Mouse (Mus musculus): ENCODE results near the gene Ppfia4. TPM values are rescaled to one million over a fixed set of nuclear protein-coding genes. Genes with fewer than 3 reads are reported as not detected.
A peak's percentile ranks its signal among the peaks of the same experiment; 100 is the strongest.

Ppfia4 gene
- total RNA-seq, 1 experiment = 14.1 TPM

DNA sequence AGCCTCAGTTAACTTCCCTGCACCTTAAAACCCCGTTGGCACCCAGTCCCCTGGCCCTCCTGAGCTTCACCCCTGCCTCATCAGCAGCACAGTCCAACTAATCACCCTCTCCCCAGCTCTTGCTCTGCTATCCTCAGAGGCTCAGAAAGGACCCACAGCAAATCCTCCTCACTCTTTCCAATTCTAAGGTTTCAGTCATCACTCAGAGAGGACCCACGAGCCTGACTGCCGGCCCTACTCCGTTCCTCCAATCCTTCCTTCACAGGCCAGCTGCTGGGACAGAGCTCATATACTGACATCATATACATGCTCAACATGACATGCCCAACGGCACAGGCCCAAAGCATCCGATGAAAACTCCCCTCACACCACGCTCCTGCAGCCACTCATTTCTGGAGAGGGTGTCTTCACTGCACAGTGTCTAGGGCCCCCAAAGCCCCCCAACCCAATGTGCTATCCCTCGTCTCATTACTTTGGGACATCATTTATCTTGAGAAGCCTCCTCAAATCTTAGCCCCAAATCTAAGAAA is 10.1 kb upstream of the Ppfia4 start:
- TF ChIP-seq MAFK (IDR thresholded peaks at IDR 0.05; ENCODE audit: insufficient read depth, low read depth, low read length) (no peak), CHD2 (IDR thresholded peaks at IDR 0.05; ENCODE audit: low read depth, low read length) (no peak), HCFC1 (IDR thresholded peaks at IDR 0.05; ENCODE audit: borderline replicate concordance, insufficient read depth, low read length) (no peak), ZNF384 (IDR thresholded peaks at IDR 0.05; ENCODE audit: low read depth, low read length) (no peak), ZC3H11A (IDR thresholded peaks at IDR 0.05; ENCODE audit: borderline replicate concordance, low read depth, low read length) (no peak)
- in situ Hi-C loops (cut with MboI; ENCODE audit: low sequenced_read_pairs in 2 of 2, unreplicated experiment in 2 of 2) = no loop called here
- Histone ChIP-seq H3K9ac (ENCODE audit: insufficient read depth, low read depth, low read length, poor library complexity, severe bottlenecking) (no peak overlapping the region), H3K4me1 (ENCODE audit: control insufficient read depth in 2 of 2, insufficient read depth in 2 of 2, low read length in 2 of 2, poor library complexity in 1 of 2) (peaks cover 0 to 5% of the 10 kb centered on the region in 2 experiments; a peak in 1 of 4 replicates), H3K4me3 (ENCODE audit: insufficient read depth in 1 of 2, low read depth in 1 of 2, low read length in 2 of 2, poor library complexity in 1 of 2, severe bottlenecking in 1 of 2) (no peak overlapping the region), H3K9me3 (ENCODE audit: control insufficient read depth, insufficient read depth, low read depth, low read length) (no peaks in the 10 kb centered on the region), H3K27ac (ENCODE audit: insufficient read depth, low read depth, low read length, poor library complexity, severe bottlenecking) (no peak overlapping the region), H3K36me3 (ENCODE audit: control insufficient read depth, insufficient read depth, low read length, poor library complexity, severe bottlenecking) (peaks cover 2% of the 10 kb centered on the region)
- no peak for DNase-seq (ENCODE audit: low read depth, low spot score)

- no peak for TF ChIP-seq ZNF384 (IDR thresholded peaks at IDR 0.05; ENCODE audit: low read depth, low read length)
- no peak for TF ChIP-seq CHD2 (IDR thresholded peaks at IDR 0.05; ENCODE audit: low read depth, low read length)
- no peak for TF ChIP-seq ZC3H11A (IDR thresholded peaks at IDR 0.05; ENCODE audit: borderline replicate concordance, low read depth, low read length)
- TF ChIP-seq HCFC1 (IDR thresholded peaks at IDR 0.05; ENCODE audit: borderline replicate concordance, insufficient read depth, low read length) = no peak
- TF ChIP-seq MAFK (IDR thresholded peaks at IDR 0.05; ENCODE audit: insufficient read depth, low read depth, low read length) = no peak
- no peak overlapping the region for H3K4me3 ChIP-seq (ENCODE audit: insufficient read depth in 1 of 2, low read depth in 1 of 2, low read length in 2 of 2, poor library complexity in 1 of 2, severe bottlenecking in 1 of 2)
- no peaks in the 10 kb centered on the region; the same call in 1 of the 2 replicates for H3K36me3 ChIP-seq (ENCODE audit: control insufficient read depth, insufficient read depth, low read length, poor library complexity, severe bottlenecking)
- DNase-seq (ENCODE audit: low read depth, low spot score) = no peak
- no peak overlapping the region for H3K9ac ChIP-seq (ENCODE audit: insufficient read depth, low read depth, low read length, poor library complexity, severe bottlenecking)
- no peaks in the 10 kb centered on the region for H3K9me3 ChIP-seq (ENCODE audit: control insufficient read depth, insufficient read depth, low read depth, low read length)
- peaks cover 0 to 5% of the 10 kb centered on the region in 2 experiments; a peak in 1 of 4 replicates for H3K4me1 ChIP-seq (ENCODE audit: control insufficient read depth in 2 of 2, insufficient read depth in 2 of 2, low read length in 2 of 2, poor library complexity in 1 of 2)
- no peak overlapping the region for H3K27ac ChIP-seq (ENCODE audit: insufficient read depth, low read depth, low read length, poor library complexity, severe bottlenecking)
- in situ Hi-C loops (cut with MboI; ENCODE audit: low sequenced_read_pairs in 2 of 2, unreplicated experiment in 2 of 2) = no loop called here
These were observed 9.5 kb upstream of the Ppfia4 start for GRCm38 (mm10) chr1:134342278-134342664.

DNA sequence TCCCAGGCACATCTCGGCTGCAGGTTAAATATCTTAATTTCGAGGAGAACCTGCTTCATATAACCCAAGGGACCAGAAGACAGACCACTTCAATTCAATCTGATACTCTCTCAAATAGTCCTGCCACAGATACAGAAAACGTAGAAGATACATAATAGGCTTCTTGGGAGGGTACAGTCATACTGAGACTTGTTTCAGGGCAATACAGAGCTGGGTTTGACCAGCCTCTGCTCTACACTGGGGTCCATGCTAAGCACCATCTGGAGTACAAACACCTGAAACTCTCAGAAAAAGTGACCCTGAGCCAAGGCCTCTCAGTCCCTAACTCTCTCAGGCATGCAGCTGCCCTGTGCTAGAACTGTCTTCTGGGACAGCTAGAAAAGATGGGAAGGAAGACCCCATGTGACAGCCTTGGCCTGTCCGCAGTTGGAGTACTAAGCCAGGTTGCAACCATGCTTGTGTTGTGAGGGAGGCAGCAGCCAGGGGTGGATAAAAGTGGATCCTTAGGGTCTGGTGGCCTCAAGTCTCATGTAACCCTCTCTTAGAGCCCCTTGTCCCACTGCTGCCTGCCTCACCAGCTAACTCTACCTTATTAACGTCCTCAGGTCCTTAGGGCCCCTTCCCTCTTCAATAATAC is 9.0 kb upstream of the Ppfia4 start:
- no peak for DNase-seq (ENCODE audit: low read depth, low spot score)
- Histone ChIP-seq H3K27ac (ENCODE audit: insufficient read depth, low read depth, low read length, poor library complexity, severe bottlenecking) (no peak overlapping the region), H3K4me1 (ENCODE audit: control insufficient read depth in 2 of 2, insufficient read depth in 2 of 2, low read length in 2 of 2, poor library complexity in 1 of 2) (peaks cover 0 to 5% of the 10 kb centered on the region in 2 experiments; a peak in 1 of 4 replicates), H3K36me3 (ENCODE audit: control insufficient read depth, insufficient read depth, low read length, poor library complexity, severe bottlenecking) (no peaks in the 10 kb centered on the region; the same call in 1 of the 2 replicates), H3K9ac (ENCODE audit: insufficient read depth, low read depth, low read length, poor library complexity, severe bottlenecking) (no peak overlapping the region), H3K4me3 (ENCODE audit: insufficient read depth in 1 of 2, low read depth in 1 of 2, low read length in 2 of 2, poor library complexity in 1 of 2, severe bottlenecking in 1 of 2) (no peak overlapping the region), H3K9me3 (ENCODE audit: control insufficient read depth, insufficient read depth, low read depth, low read length) (no peaks in the 10 kb centered on the region)
- in situ Hi-C loops (cut with MboI; ENCODE audit: low sequenced_read_pairs in 2 of 2, unreplicated experiment in 2 of 2) = no loop called here
- TF ChIP-seq ZC3H11A (IDR thresholded peaks at IDR 0.05; ENCODE audit: borderline replicate concordance, low read depth, low read length) = no peak
- TF ChIP-seq ZNF384 (IDR thresholded peaks at IDR 0.05; ENCODE audit: low read depth, low read length) = no peak
- TF ChIP-seq CHD2 (IDR thresholded peaks at IDR 0.05; ENCODE audit: low read depth, low read length) = no peak
- TF ChIP-seq MAFK (IDR thresholded peaks at IDR 0.05; ENCODE audit: insufficient read depth, low read depth, low read length) = no peak
- no peak for TF ChIP-seq HCFC1 (IDR thresholded peaks at IDR 0.05; ENCODE audit: borderline replicate concordance, insufficient read depth, low read length)

DNA sequence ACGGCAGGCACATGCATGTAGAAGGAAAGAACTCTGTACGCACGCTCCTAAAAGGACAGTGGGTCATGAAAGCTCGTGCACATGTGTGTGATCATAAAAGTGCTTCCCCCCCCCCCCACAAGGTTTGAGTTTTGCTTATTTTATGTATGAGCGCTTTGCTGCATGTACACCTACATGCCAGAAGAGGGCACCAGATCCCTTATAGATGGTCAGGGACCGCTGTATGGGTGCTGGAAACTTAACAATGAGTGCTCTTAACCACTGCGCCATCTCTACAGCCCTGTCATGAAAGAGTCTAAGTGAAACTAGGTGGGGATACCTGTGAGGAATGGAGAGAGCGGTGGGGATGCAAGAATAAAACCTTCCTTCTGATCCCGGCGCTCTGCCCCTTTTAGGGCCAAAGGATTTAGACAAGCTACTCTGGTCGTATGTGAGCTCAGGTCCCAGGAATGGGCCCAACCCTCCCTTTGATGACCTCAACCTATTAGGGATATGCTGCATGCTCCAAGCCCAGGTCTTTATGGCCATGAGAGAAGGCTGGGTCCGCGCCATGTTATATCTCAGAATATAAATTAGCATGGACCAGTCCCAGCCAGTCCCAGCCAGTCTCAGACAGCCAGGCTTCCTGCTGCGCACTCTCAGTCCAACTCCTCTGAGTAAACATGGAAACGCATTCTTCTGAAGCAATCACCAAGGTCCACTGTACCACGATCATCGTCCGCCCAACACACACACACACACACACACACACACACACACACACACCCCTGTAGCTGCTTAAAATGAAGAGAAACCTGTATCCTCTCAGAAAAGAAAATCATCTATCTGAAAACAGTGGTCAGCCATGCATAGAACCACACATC is 7.3 kb upstream of the Ppfia4 start:
- peak overlapping the region in 1 of 2 experiments; percentile 32; a peak in 1 of 4 replicates for H3K4me3 ChIP-seq (ENCODE audit: insufficient read depth in 1 of 2, low read depth in 1 of 2, low read length in 2 of 2, poor library complexity in 1 of 2, severe bottlenecking in 1 of 2)
- peak overlapping the region; percentile 12; the same call in 1 of the 2 replicates for H3K9ac ChIP-seq (ENCODE audit: insufficient read depth, low read depth, low read length, poor library complexity, severe bottlenecking)
- no peaks in the 10 kb centered on the region for H3K9me3 ChIP-seq (ENCODE audit: control insufficient read depth, insufficient read depth, low read depth, low read length)
- in situ Hi-C loops (cut with MboI; ENCODE audit: low sequenced_read_pairs in 2 of 2, unreplicated experiment in 2 of 2) = no loop called here
- TF ChIP-seq CHD2 (IDR thresholded peaks at IDR 0.05; ENCODE audit: low read depth, low read length) (no peak), MAFK (IDR thresholded peaks at IDR 0.05; ENCODE audit: insufficient read depth, low read depth, low read length) (no peak), HCFC1 (IDR thresholded peaks at IDR 0.05; ENCODE audit: borderline replicate concordance, insufficient read depth, low read length) (no peak), ZNF384 (IDR thresholded peaks at IDR 0.05; ENCODE audit: low read depth, low read length) (no peak), ZC3H11A (IDR thresholded peaks at IDR 0.05; ENCODE audit: borderline replicate concordance, low read depth, low read length) (no peak)
- H3K4me1 ChIP-seq (ENCODE audit: control insufficient read depth in 2 of 2, insufficient read depth in 2 of 2, low read length in 2 of 2, poor library complexity in 1 of 2) = peaks cover 0 to 7% of the 10 kb centered on the region in 2 experiments; a peak in 1 of 4 replicates
- H3K27ac ChIP-seq (ENCODE audit: insufficient read depth, low read depth, low read length, poor library complexity, severe bottlenecking) = no peak overlapping the region
- DNase-seq (ENCODE audit: low read depth, low spot score) = no peak
- no peaks in the 10 kb centered on the region; the same call in 1 of the 2 replicates for H3K36me3 ChIP-seq (ENCODE audit: control insufficient read depth, insufficient read depth, low read length, poor library complexity, severe bottlenecking)

Measured in ES-E14 (cell line).